ENCODE assay signal across 13 mouse cellular contexts in genomic region chr8:84044900-84045299, GRCm38 (mm10). TPM values are rescaled to one million over a fixed set of nuclear protein-coding genes. Genes with fewer than 3 reads are reported as not detected.
DNase-seq lines count a peak whose midpoint lies in the region; ATAC-seq and TF ChIP-seq lines count a peak whose summit lies in the region.
"Had no signal": no experiment of that assay in that cellular context is flagged by ENCODE, and none has a peak within 500 bp of the region (broad histone marks: within the 10 kb centered on the region; RNA-seq: fewer than 3 reads in every experiment).

Gene Rln3, minus strand, starts transcription at chr8:84045000.

- no peak within 1 kb of the TSS for H3K27ac ChIP-seq in heart, embryonic 12.5 days (ENCODE audit: poor library complexity, severe bottlenecking)
- H3K27ac ChIP-seq in lung, embryonic 15.5 days, result no peak within 1 kb of the TSS
- H3K27ac ChIP-seq in midbrain, embryonic 14.5 days (replicated peaks; ENCODE audit: low read depth, low read length), result no peak within 1 kb of the TSS
- H3K27ac ChIP-seq in left cerebral cortex, adult 2 months, result no peak within 1 kb of the TSS

- no peak within 1 kb of the TSS; the same call in 1 of the 2 replicates for H3K9ac ChIP-seq in heart, embryonic 12.5 days
- H3K9ac ChIP-seq in lung, embryonic 15.5 days, result no peak within 1 kb of the TSS
- H3K9ac ChIP-seq in midbrain, embryonic 14.5 days (replicated peaks; ENCODE audit: low read length), result no peak within 1 kb of the TSS

- H3K9me3 ChIP-seq in heart, embryonic 12.5 days (replicated peaks), result 0 out of 2 replicates have a peak, but pooled peaks cover 3% of the 10 kb centered on the region
- no peaks in the 10 kb centered on the region; the same call in 1 of the 2 replicates for H3K9me3 ChIP-seq in lung, embryonic 15.5 days
- no peaks in the 10 kb centered on the region for H3K9me3 ChIP-seq in midbrain, embryonic 14.5 days (ENCODE audit: control insufficient read depth, low read length)

- 3% methylated on average over 9 of the region's 9 CpGs for WGBS in heart, embryonic 12.5 days
- WGBS in lung, embryonic 15.5 days, result 5% methylated on average over 9 of the region's 9 CpGs
- 10% methylated on average over 9 of the region's 9 CpGs for WGBS in midbrain, embryonic 14.5 days

- no peak for DNase-seq in heart, postnatal 25 days (ENCODE audit: low spot score)
- DNase-seq in lung, postnatal 25 days (ENCODE audit: low spot score), result no peak
- DNase-seq in midbrain, embryonic 14.5 days, result no peak
- no peak for DNase-seq in left cerebral cortex, adult 2 months (ENCODE audit: extremely low spot score in 1 of 2, low spot score in 2 of 2)
- DNase-seq in layer of hippocampus, adult 8-10 months (ENCODE audit: low spot score in 2 of 2), result no peak
- DNase-seq: cerebellum, adult 9-11 months; gastrocnemius, postnatal 36 days; kidney, postnatal 36 days; left cerebral cortex, postnatal 4 days had no signal

- no peaks in the 10 kb centered on the region for H3K36me3 ChIP-seq in heart, embryonic 12.5 days
- no peaks in the 10 kb centered on the region for H3K36me3 ChIP-seq in lung, embryonic 15.5 days
- H3K36me3 ChIP-seq in midbrain, embryonic 14.5 days (ENCODE audit: control insufficient read depth, insufficient read depth, low read length), result no peaks in the 10 kb centered on the region

- intact Hi-C loops in heart, postnatal 25 days (cut with DNase I), result loop anchor here (5.0 kb wide), 2 partner anchors 57 to 137 kb away; partner anchors contain the start of gene Dcaf15
- intact Hi-C loops in left cerebral cortex, adult 2 months (cut with DNase I), result loop anchor here (5.0 kb wide), 1 partner anchor 127 kb away; no protein-coding TSS in a partner anchor

- H3K4me1 ChIP-seq in heart, embryonic 12.5 days (replicated peaks), result peaks cover 22% of the 10 kb centered on the region
- H3K4me1 ChIP-seq in lung, embryonic 15.5 days, result peaks cover 10% of the 10 kb centered on the region
- no peaks in the 10 kb centered on the region for H3K4me1 ChIP-seq in midbrain, embryonic 14.5 days (ENCODE audit: control insufficient read depth, insufficient read depth, low read length)

- H3K4me2 ChIP-seq in heart, embryonic 12.5 days, result peak within 1 kb of the TSS; percentile 51
- H3K4me2 ChIP-seq in lung, embryonic 15.5 days, result 0 out of 2 replicates have a peak within 1 kb of the TSS, but pooled peaks have one; percentile 16
- 0 out of 2 replicates have a peak within 1 kb of the TSS, but pooled peaks have one; percentile 19 for H3K4me2 ChIP-seq in midbrain, embryonic 14.5 days (ENCODE audit: low read length)

- peaks cover 48% of the 10 kb centered on the region for H3K27me3 ChIP-seq in heart, embryonic 12.5 days (replicated peaks)
- peaks cover 53% of the 10 kb centered on the region for H3K27me3 ChIP-seq in lung, embryonic 15.5 days
- H3K27me3 ChIP-seq in midbrain, embryonic 14.5 days (ENCODE audit: control insufficient read depth, insufficient read depth, low read length), result peaks cover 54% of the 10 kb centered on the region

- no peak for ATAC-seq in heart, embryonic 12.5 days (ENCODE audit: insufficient number of reproducible peaks, low FRiP score)
- no peak for ATAC-seq in lung, embryonic 15.5 days (ENCODE audit: borderline replicate concordance, extremely low read depth, low FRiP score, low TSS enrichment)
- ATAC-seq in inflammation-experienced regulatory T-cells, adult 6 months, result no peak
- ATAC-seq in midbrain, embryonic 14.5 days (ENCODE audit: low FRiP score, low TSS enrichment), result no peak

- peak within 1 kb of the TSS; percentile 8; the same call in 1 of the 2 replicates for H3K4me3 ChIP-seq in heart, embryonic 12.5 days
- H3K4me3 ChIP-seq in lung, embryonic 15.5 days, result no peak within 1 kb of the TSS
- H3K4me3 ChIP-seq in midbrain, embryonic 14.5 days (replicated peaks; ENCODE audit: low read depth, low read length), result no peak within 1 kb of the TSS
- H3K4me3 ChIP-seq in left cerebral cortex, adult 2 months, result no peak within 1 kb of the TSS
- H3K4me3 ChIP-seq: erythroblast, embryonic 14.5 days had no signal

- TF ChIP-seq CTCF in left cerebral cortex, adult 2 months (IDR thresholded peaks at IDR 0.05), result no peak

RNA-seq across cellular contexts. Expression of gene Rln3, which starts in this region (rescaled TPM):
- not detected in 2 replicates for polyA plus RNA-seq in heart, embryonic 12.5 days (2016; fragmentation: Nextera tagmentation; extraction: Ambion mirVana)
- not detected for total RNA-seq in heart, postnatal 25 days (2021)
- not detected in 2 replicates for polyA plus RNA-seq in lung, embryonic 15.5 days (2015; fragmentation: Nextera tagmentation; extraction: Ambion mirVana)
- 10 to 100 TPM; 21.2 to 34.2 (median 31.9) TPM for polyA plus RNA-seq in inflammation-experienced regulatory T-cells, adult 6 months (2017; shearing (Covaris generic))
- polyA plus RNA-seq in midbrain, embryonic 14.5 days (2014; fragmentation: Nextera tagmentation; extraction: Ambion mirVana), result 1.2 TPM in 1 of 2 replicates, not detected in the other
- total RNA-seq in left cerebral cortex, adult 2 months (2021), result not detected
- not detected for total RNA-seq in layer of hippocampus, adult 8-10 months (2022)
- total RNA-seq: gastrocnemius, postnatal 36 days; left cerebral cortex, postnatal 4 days had no signal
- polyA plus RNA-seq: erythroblast, embryonic 14.5 days had no signal

Comparison
In these comparisons a context has a peak if more than half of its experiments do, and no peak if none do; other contexts are left out.
1. RNA of gene Rln3 (polyA plus RNA-seq): 21.2 to 34.2 TPM in inflammation-experienced regulatory T-cells, adult 6 months; 1.2 TPM in midbrain, embryonic 14.5 days, not detected in lung, embryonic 15.5 days and not detected in heart, embryonic 12.5 days; every median in the first group is over 10 times any median in the second.
2. Peak in every context shown above with its lines, with median percentiles within 50 percentile points of each other: H3K4me2 ChIP-seq.